Mouse (Mus musculus): ENCODE measurements around the gene Tcf12. TPM values are rescaled to one million over a fixed set of nuclear protein-coding genes. Genes with fewer than 3 reads are reported as not detected.

Tcf12 gene
- polyA plus RNA-seq, 1 experiment from 2014 or later = 8.4 TPM

DNA sequence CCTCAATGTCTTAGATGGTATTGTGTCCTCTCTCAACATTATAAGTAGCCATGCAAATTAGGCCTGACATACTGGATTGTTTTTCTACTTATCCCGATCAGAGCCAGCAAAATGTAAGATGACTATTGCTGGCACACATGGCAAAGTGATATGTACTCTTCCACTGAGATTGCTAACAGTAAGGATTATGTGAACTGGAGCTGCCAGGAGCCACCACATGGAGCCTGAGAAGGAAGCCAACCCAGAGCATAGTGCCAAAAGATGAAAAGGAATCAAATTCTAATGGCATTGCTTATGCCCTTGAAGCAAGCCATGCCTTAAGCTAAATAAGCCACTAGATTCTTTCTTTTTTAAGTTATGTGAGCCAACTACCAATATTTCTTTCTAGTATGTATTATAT, 13.8 kb upstream of the Tcf12 start:
- ATAC-seq (ENCODE audit: insufficient read depth) = no peak
- peaks cover 3% of the 10 kb centered on the region; the same call in 1 of the 2 replicates for H3K27me3 ChIP-seq
- H3K36me3 ChIP-seq (replicated peaks) = no peaks in the 10 kb centered on the region
- H3K4me1 ChIP-seq (replicated peaks) = no peaks in the 10 kb centered on the region
- no peaks in the 10 kb centered on the region for H3K9me3 ChIP-seq (replicated peaks)
- no peak overlapping the region for H3K27ac ChIP-seq (replicated peaks)
- 65% methylated on average over 1 of the region's 1 CpGs for WGBS (ENCODE audit: insufficient replicate concordance)
- no peak overlapping the region for H3K9ac ChIP-seq
- H3K4me2 ChIP-seq = no peak overlapping the region
- H3K4me3 ChIP-seq (replicated peaks) = no peak overlapping the region

DNA sequence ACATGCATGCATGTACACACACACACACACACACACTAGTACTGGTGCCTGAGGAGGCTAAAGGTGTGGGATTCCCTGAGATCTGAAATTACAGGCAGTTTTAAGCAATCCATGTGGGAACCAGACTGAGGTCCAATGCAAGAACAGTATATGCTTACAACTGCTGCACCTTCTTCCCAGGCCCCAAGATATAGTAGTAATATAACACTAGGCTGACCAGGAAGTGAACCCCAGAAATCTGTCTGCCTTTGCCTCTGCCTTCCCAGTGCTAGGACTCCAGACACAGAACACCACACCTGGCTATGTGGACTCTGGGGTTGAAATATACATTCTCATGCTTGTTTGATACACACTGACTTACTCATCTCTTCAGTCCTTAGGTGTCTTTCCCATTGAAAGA, 6.8 kb upstream of the Tcf12 start:
- no peak for ATAC-seq (ENCODE audit: insufficient read depth)
- no peaks in the 10 kb centered on the region for H3K4me1 ChIP-seq (replicated peaks)
- no peaks in the 10 kb centered on the region for H3K36me3 ChIP-seq (replicated peaks)
- no peak overlapping the region for H3K4me2 ChIP-seq
- H3K27me3 ChIP-seq = peaks cover 3% of the 10 kb centered on the region; the same call in 1 of the 2 replicates
- H3K9ac ChIP-seq = no peak overlapping the region
- H3K27ac ChIP-seq (replicated peaks) = no peak overlapping the region
- H3K4me3 ChIP-seq (replicated peaks) = no peak overlapping the region
- no peaks in the 10 kb centered on the region for H3K9me3 ChIP-seq (replicated peaks)

DNA sequence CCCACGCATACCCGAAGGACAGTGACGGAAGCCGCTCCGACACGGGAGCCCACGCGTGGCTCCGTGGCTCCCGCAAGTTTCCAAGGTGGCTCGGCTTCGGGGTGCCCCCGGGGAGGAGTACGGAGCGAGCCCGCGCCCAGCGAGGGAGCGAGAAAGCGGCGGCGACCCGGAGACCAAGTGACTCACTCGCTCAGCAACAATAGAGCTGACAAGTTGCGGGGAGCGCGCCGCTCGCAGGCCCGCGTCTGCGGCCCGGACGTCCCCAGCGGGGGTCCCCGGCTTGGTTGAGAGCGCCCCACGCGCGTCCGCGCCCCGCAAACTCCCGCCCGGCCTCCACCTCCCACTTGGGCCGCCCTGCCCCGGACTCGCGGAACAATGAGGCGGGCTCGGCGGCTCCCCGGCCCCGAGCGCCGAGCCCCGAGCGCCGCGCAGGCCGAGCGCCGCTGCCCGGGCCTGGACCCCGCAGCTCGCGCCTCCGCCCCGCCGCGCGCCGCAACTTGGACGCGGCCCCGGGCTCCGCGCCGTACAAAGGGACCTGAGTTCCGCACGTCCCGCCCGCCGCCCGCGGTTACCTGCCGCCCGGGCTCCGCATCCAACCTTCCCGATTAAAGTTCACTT, 558 bp downstream of the Tcf12 start:
- Histone ChIP-seq H3K36me3 (replicated peaks) (peaks cover 4% of the 10 kb centered on the region; the same call in 1 of the 2 replicates), H3K27ac (replicated peaks) (peak overlapping the region; percentile 84), H3K4me3 (replicated peaks) (peak overlapping the region; percentile 98), H3K4me1 (replicated peaks) (peaks cover 21% of the 10 kb centered on the region), H3K9ac (peak overlapping the region; percentile 96), H3K9me3 (replicated peaks) (no peaks in the 10 kb centered on the region), H3K4me2 (peak overlapping the region; percentile 96), H3K27me3 (peaks cover 13% of the 10 kb centered on the region)
- WGBS (ENCODE audit: insufficient replicate concordance) = under 1% methylated on average over 89 of the region's 90 CpGs
- ATAC-seq (ENCODE audit: insufficient read depth) = peak; percentile 77

DNA sequence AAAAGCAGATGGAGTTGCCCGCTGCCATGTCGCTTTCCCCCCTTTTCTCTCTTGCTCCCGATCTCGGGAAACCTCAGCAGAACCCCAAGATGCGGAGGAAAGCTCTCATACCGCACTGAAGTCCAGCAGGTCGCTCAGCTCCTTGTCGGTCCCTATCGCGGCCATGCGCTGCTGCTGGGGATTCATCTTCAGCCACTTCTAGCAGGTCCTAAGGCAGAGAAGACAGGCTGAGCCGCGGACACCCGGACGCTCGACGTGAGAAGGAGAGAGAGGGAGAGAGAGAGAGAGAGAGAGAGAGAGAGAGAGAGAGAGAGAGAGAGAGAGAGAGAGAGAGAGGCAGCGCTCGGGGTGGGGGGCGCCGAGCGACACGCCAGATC, 1.1 kb downstream of the Tcf12 start:
- peak overlapping the region; percentile 96 for H3K9ac ChIP-seq
- under 1% methylated on average over 23 of the region's 23 CpGs for WGBS (ENCODE audit: insufficient replicate concordance)

DNA sequence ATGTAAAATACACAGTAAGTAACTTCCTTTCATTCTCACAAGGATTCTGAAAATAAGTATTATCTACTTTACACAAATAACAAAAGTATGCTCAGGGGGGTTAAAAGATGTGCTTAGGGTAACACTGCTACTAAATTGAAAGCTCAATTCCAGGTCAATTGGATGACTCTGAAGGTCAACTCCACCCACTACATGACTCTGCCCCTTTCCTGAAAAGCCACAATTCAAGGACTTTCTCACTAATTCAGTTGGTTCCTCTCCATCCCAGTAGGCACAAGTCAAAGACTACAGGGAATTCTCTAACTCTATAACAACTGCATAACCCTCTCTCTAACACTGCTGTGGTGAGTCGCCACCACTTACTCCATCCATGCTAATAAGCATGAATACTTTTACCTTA, 8.2 kb downstream of the Tcf12 start:
- Histone ChIP-seq H3K4me1 (replicated peaks) (0 out of 2 replicates have a peak, but pooled peaks cover 4% of the 10 kb centered on the region), H3K4me3 (replicated peaks) (no peak overlapping the region), H3K27ac (replicated peaks) (no peak overlapping the region), H3K36me3 (replicated peaks) (peaks cover 9% of the 10 kb centered on the region; the same call in 1 of the 2 replicates), H3K9ac (no peak overlapping the region), H3K27me3 (no peaks in the 10 kb centered on the region), H3K4me2 (no peak overlapping the region), H3K9me3 (replicated peaks) (no peaks in the 10 kb centered on the region)
- 91% methylated on average over 1 of the region's 1 CpGs for WGBS (ENCODE audit: insufficient replicate concordance)
- ATAC-seq (ENCODE audit: insufficient read depth) = no peak

More for the DNA sequence above, 1.1 kb downstream of the Tcf12 start:
- Histone ChIP-seq H3K27ac (replicated peaks) (peak overlapping the region; percentile 84), H3K4me3 (replicated peaks) (peak overlapping the region; percentile 98), H3K36me3 (replicated peaks) (peaks cover 4% of the 10 kb centered on the region; the same call in 1 of the 2 replicates), H3K27me3 (peaks cover 13% of the 10 kb centered on the region), H3K4me2 (peak overlapping the region; percentile 96), H3K4me1 (replicated peaks) (peaks cover 21% of the 10 kb centered on the region), H3K9me3 (replicated peaks) (no peaks in the 10 kb centered on the region)
- ATAC-seq (ENCODE audit: insufficient read depth) = peak; percentile 43; the same call in 1 of the 2 replicates

DNA sequence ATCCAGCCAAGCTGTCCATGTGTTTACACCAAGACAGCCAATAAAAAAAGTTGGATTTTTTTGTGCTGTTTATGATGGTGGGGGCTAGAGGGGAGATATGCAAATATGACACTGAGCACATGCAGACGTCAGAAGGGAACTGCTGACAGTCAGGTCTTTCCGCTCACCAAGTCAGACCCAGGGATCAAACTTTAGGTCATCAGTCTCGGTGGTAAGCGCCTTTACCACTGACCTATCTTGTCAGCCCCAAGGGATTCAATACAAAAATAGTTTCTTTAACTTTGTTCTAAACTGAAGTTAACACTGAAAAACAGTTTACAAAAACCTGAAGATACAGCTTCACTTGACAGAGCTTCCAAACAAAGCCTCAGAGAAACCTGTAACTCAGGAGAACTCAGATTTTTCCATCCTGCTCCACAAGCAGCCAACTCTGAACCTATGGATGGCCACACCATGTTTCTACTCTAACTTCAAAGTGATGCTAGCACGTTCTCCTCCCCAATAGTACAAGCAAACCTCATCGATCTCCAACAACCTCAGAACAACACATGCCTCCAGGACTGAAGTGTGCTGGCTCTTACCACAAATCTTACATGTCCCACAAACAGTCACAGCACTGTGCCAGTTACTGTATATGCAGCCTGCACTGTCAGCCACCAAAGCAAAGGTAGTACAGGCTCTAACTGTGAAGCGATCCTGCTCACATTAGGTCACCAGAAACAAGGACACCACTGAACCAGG, 11.6 kb downstream of the Tcf12 start:
- H3K27ac ChIP-seq (replicated peaks) = no peak overlapping the region
- no peak overlapping the region for H3K9ac ChIP-seq
- H3K4me2 ChIP-seq = no peak overlapping the region
- H3K4me1 ChIP-seq (replicated peaks) = no peaks in the 10 kb centered on the region
- no peaks in the 10 kb centered on the region for H3K27me3 ChIP-seq
- peaks cover 7% of the 10 kb centered on the region for H3K36me3 ChIP-seq (replicated peaks)
- no peak for ATAC-seq (ENCODE audit: insufficient read depth)
- no peak overlapping the region for H3K4me3 ChIP-seq (replicated peaks)
- 70% methylated on average over 7 of the region's 7 CpGs for WGBS (ENCODE audit: insufficient replicate concordance)
- no peaks in the 10 kb centered on the region for H3K9me3 ChIP-seq (replicated peaks)

DNA sequence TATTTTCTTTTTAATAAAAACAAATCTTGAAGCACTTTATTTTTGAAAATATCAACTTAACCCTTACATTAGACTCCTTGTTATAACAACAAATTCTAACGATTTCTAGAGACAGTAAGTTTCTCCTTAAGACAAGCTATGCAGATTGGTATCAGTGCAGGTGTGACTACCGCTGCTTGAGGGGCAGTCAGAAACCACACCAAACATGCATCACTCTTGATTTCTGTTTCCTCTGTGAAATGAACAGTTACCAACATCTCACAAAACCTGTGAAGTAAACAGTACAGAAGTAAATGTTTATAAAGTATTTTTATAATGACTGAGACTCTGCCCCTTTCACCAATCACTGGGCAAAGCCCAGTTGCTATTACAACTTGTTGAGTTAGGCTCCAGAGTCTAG, 13.6 kb downstream of the Tcf12 start:
- H3K27me3 ChIP-seq = no peaks in the 10 kb centered on the region
- H3K9ac ChIP-seq = no peak overlapping the region
- H3K9me3 ChIP-seq (replicated peaks) = no peaks in the 10 kb centered on the region
- peaks cover 2% of the 10 kb centered on the region; the same call in 1 of the 2 replicates for H3K4me1 ChIP-seq (replicated peaks)
- 62% methylated on average over 2 of the region's 2 CpGs for WGBS (ENCODE audit: insufficient replicate concordance)
- ATAC-seq (ENCODE audit: insufficient read depth) = no peak
- H3K4me2 ChIP-seq = no peak overlapping the region
- H3K36me3 ChIP-seq (replicated peaks) = peaks cover 7% of the 10 kb centered on the region
- H3K27ac ChIP-seq (replicated peaks) = no peak overlapping the region
- H3K4me3 ChIP-seq (replicated peaks) = no peak overlapping the region

DNA sequence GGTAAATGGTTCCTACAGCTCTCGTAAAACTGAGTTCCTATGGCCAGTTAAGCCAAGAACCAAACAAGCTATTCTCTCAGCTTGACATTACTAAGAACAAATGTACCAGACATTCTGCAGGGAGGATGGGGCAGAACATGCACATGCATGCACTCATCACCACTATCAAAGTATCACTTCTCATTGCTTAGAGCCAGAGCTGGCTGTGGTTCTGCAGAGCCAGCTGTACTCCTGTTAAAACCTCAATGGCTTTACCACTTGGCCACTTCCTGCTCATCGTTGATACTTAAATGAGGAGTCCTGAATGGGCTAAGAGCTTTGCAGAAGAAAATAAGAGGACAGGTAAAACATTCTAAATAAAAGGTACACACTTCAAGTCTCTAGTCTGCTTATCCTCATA, 14.6 kb downstream of the Tcf12 start:
- 53% methylated on average over 2 of the region's 2 CpGs for WGBS (ENCODE audit: insufficient replicate concordance)
- H3K27me3 ChIP-seq = no peaks in the 10 kb centered on the region
- no peak overlapping the region for H3K4me3 ChIP-seq (replicated peaks)
- peaks cover 8% of the 10 kb centered on the region for H3K4me1 ChIP-seq (replicated peaks)
- ATAC-seq (ENCODE audit: insufficient read depth) = no peak
- H3K36me3 ChIP-seq (replicated peaks) = peaks cover 7% of the 10 kb centered on the region
- no peak overlapping the region for H3K4me2 ChIP-seq
- no peak overlapping the region for H3K9ac ChIP-seq
- H3K27ac ChIP-seq (replicated peaks) = no peak overlapping the region
- no peaks in the 10 kb centered on the region for H3K9me3 ChIP-seq (replicated peaks)

DNA sequence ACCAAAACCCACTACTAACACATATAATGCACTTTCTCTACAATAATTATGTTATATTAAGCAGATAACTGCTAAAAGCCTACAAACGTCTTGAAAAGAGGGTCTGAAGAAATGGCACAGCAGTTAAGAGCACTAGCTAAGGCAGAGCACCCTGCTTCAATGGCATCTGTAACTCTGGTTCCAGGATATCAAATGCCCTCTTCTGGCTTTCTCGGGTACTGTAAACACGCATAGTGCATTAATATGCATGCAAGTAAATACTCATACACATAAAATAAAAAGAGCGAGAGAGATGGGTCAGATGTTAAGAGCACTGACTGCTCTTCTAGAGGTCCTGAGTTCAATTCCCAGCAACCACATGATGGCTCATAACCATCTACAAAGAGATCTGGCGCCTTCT, 17.0 kb downstream of the Tcf12 start:
- Histone ChIP-seq H3K4me1 (replicated peaks) (peaks cover 8% of the 10 kb centered on the region), H3K9ac (no peak overlapping the region), H3K4me3 (replicated peaks) (no peak overlapping the region), H3K27me3 (no peaks in the 10 kb centered on the region), H3K36me3 (replicated peaks) (peaks cover 2% of the 10 kb centered on the region; the same call in 1 of the 2 replicates), H3K4me2 (no peak overlapping the region), H3K9me3 (replicated peaks) (no peaks in the 10 kb centered on the region), H3K27ac (replicated peaks) (no peak overlapping the region)
- ATAC-seq (ENCODE audit: insufficient read depth) = no peak
- 66% methylated on average over 5 of the region's 5 CpGs for WGBS (ENCODE audit: insufficient replicate concordance)

DNA sequence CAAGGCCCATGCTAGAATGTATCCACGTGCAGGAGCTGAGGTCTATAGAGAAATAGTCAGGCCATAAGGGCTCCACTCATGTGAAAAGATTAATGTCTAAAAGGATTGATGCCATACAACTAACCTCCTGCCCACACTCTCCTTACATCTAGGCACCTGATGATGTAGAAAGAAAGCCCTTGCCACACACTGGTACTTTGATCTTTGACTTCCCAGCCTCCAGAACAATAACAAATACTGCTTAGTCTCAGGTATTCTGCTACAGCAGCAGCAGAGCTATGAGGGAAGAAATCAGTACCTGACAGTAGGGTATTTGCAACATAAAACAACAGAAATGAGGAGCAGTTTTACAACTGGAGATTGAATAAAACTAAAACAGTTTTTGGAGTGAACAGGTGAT, 19.5 kb downstream of the Tcf12 start:
- no peak for ATAC-seq (ENCODE audit: insufficient read depth)
- no peaks in the 10 kb centered on the region for H3K9me3 ChIP-seq (replicated peaks)
- H3K9ac ChIP-seq = no peak overlapping the region
- H3K36me3 ChIP-seq (replicated peaks) = no peaks in the 10 kb centered on the region; the same call in 1 of the 2 replicates
- no peak overlapping the region for H3K4me3 ChIP-seq (replicated peaks)
- H3K27ac ChIP-seq (replicated peaks) = no peak overlapping the region
- 80% methylated on average over 1 of the region's 1 CpGs for WGBS (ENCODE audit: insufficient replicate concordance)
- peaks cover 24% of the 10 kb centered on the region for H3K4me1 ChIP-seq (replicated peaks)
- no peak overlapping the region for H3K4me2 ChIP-seq
- no peaks in the 10 kb centered on the region for H3K27me3 ChIP-seq

DNA sequence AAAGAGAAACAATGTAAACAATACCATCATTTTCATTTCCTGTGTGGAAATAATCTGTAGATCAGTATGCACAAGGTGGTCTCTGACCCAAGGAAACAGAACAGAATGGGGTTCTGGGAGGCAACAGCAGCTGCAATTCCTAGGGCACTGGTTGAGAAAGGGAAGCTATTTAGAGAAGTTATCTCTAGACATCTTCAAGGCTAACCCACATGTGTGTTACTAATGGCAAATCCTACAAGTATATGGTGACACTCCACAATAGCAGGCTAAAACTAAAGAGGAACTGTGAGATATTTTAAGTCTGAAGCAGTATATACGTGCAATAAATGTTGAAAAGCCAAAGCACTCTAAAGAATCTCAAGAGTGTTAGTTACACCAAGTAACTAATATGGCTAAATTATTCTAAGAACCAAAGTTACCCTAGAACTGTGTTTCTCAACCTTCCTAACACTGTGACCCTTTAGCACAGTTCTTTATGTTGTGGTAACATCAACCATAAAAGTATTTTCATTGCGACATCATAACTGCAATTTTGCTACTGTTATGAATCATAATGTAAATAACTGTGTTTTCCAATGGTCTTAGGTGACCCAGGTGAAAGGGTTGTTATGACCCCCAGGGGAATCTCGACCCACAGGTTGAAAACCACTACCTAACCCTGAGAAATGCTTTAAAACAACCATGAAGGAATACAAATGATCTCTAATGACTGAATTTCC, 22.6 kb downstream of the Tcf12 start:
- H3K27ac ChIP-seq (replicated peaks) = no peak overlapping the region
- H3K4me2 ChIP-seq = no peak overlapping the region
- H3K27me3 ChIP-seq = no peaks in the 10 kb centered on the region

More for the DNA sequence above, 22.6 kb downstream of the Tcf12 start:
- H3K9ac ChIP-seq = no peak overlapping the region
- no peak overlapping the region for H3K4me3 ChIP-seq (replicated peaks)
- 51% methylated on average over 3 of the region's 3 CpGs for WGBS (ENCODE audit: insufficient replicate concordance)
- no peaks in the 10 kb centered on the region for H3K9me3 ChIP-seq (replicated peaks)
- H3K4me1 ChIP-seq (replicated peaks) = peaks cover 28% of the 10 kb centered on the region
- no peak for ATAC-seq (ENCODE audit: insufficient read depth)
- no peaks in the 10 kb centered on the region for H3K36me3 ChIP-seq (replicated peaks)
